ENCODE assay signal across 9 mouse cellular contexts in genomic region chr19:47280894-47281293, GRCm38 (mm10).
A peak's percentile ranks its signal among the peaks of the same experiment; 100 is the strongest.
DNase-seq lines count a peak whose midpoint lies in the region; ATAC-seq and TF ChIP-seq lines count a peak whose summit lies in the region.
"Had no signal": no experiment of that assay in that cellular context is flagged by ENCODE, and none has a peak within 500 bp of the region (broad histone marks: within the 10 kb centered on the region; RNA-seq: fewer than 3 reads in every experiment).

No protein-coding gene starts in this region.

- TF ChIP-seq CTCF in intestine, postnatal 0 days (IDR thresholded peaks at IDR 0.05; ENCODE audit: low read depth), result peak; percentile 15; the same call in 1 of the 2 replicates

- H3K4me1 ChIP-seq in intestine, postnatal 0 days (replicated peaks; ENCODE audit: control insufficient read depth, insufficient read depth, low read length), result no peaks in the 10 kb centered on the region
- peaks cover 5% of the 10 kb centered on the region; the same call in 1 of the 2 replicates for H3K4me1 ChIP-seq in intestine, embryonic 16.5 days (ENCODE audit: control insufficient read depth, insufficient read depth, low read length)
- H3K4me1 ChIP-seq in embryonic facial prominence, embryonic 13.5 days, result peaks cover 28% of the 10 kb centered on the region; the same call in 1 of the 2 replicates
- peaks cover 49% of the 10 kb centered on the region for H3K4me1 ChIP-seq in heart, embryonic 12.5 days (replicated peaks)
- H3K4me1 ChIP-seq in forebrain, embryonic 13.5 days, result peaks cover 11% of the 10 kb centered on the region; the same call in 1 of the 2 replicates

- no peaks in the 10 kb centered on the region for H3K27me3 ChIP-seq in intestine, postnatal 0 days (replicated peaks; ENCODE audit: control insufficient read depth, insufficient read depth, low read length)
- H3K27me3 ChIP-seq in intestine, embryonic 16.5 days (replicated peaks; ENCODE audit: control insufficient read depth, insufficient read depth, low read length), result no peaks in the 10 kb centered on the region
- H3K27me3 ChIP-seq in embryonic facial prominence, embryonic 13.5 days, result no peaks in the 10 kb centered on the region
- no peaks in the 10 kb centered on the region for H3K27me3 ChIP-seq in heart, embryonic 12.5 days (replicated peaks)
- no peaks in the 10 kb centered on the region for H3K27me3 ChIP-seq in forebrain, embryonic 13.5 days
- H3K27me3 ChIP-seq: CH12.LX had no signal

- H3K27ac ChIP-seq in intestine, postnatal 0 days (ENCODE audit: low read depth, low read length), result no peak overlapping the region
- no peak overlapping the region for H3K27ac ChIP-seq in intestine, embryonic 16.5 days (ENCODE audit: low read length)
- H3K27ac ChIP-seq in embryonic facial prominence, embryonic 13.5 days, result peak overlapping the region; percentile 69; the same call in 1 of the 2 replicates
- peak overlapping the region; percentile 73 for H3K27ac ChIP-seq in heart, embryonic 12.5 days (ENCODE audit: poor library complexity, severe bottlenecking)
- no peak overlapping the region for H3K27ac ChIP-seq in forebrain, embryonic 13.5 days

- H3K4me2 ChIP-seq in intestine, postnatal 0 days (replicated peaks; ENCODE audit: low read depth), result no peak overlapping the region
- H3K4me2 ChIP-seq in intestine, embryonic 16.5 days (ENCODE audit: low read depth, low read length), result no peak overlapping the region
- no peak overlapping the region for H3K4me2 ChIP-seq in embryonic facial prominence, embryonic 13.5 days
- no peak overlapping the region for H3K4me2 ChIP-seq in heart, embryonic 12.5 days
- no peak overlapping the region for H3K4me2 ChIP-seq in forebrain, embryonic 13.5 days

- 86% methylated on average over 9 of the region's 9 CpGs for WGBS in intestine, postnatal 0 days
- WGBS in intestine, embryonic 16.5 days, result 81% methylated on average over 9 of the region's 9 CpGs
- WGBS in embryonic facial prominence, embryonic 13.5 days, result 77% methylated on average over 9 of the region's 9 CpGs
- 72% methylated on average over 9 of the region's 9 CpGs for WGBS in heart, embryonic 12.5 days
- 85% methylated on average over 9 of the region's 9 CpGs for WGBS in forebrain, embryonic 13.5 days

- H3K9me3 ChIP-seq in intestine, postnatal 0 days (ENCODE audit: control insufficient read depth), result no peaks in the 10 kb centered on the region
- H3K9me3 ChIP-seq in intestine, embryonic 16.5 days (ENCODE audit: control insufficient read depth, low read length), result no peaks in the 10 kb centered on the region
- H3K9me3 ChIP-seq in embryonic facial prominence, embryonic 13.5 days, result no peaks in the 10 kb centered on the region
- H3K9me3 ChIP-seq in heart, embryonic 12.5 days (replicated peaks), result 0 out of 2 replicates have a peak, but pooled peaks cover 4% of the 10 kb centered on the region
- no peaks in the 10 kb centered on the region for H3K9me3 ChIP-seq in forebrain, embryonic 13.5 days (replicated peaks)

- peaks cover 48% of the 10 kb centered on the region; the same call in 1 of the 2 replicates for H3K36me3 ChIP-seq in intestine, postnatal 0 days (ENCODE audit: control insufficient read depth, insufficient read depth)
- H3K36me3 ChIP-seq in intestine, embryonic 16.5 days (ENCODE audit: control insufficient read depth, insufficient read depth, low read length), result peaks cover 15% of the 10 kb centered on the region
- peaks cover 100% of the 10 kb centered on the region for H3K36me3 ChIP-seq in embryonic facial prominence, embryonic 13.5 days
- H3K36me3 ChIP-seq in heart, embryonic 12.5 days, result peaks cover 80% of the 10 kb centered on the region
- H3K36me3 ChIP-seq in forebrain, embryonic 13.5 days (ENCODE audit: poor library complexity, severe bottlenecking), result peaks cover 34% of the 10 kb centered on the region

- H3K9ac ChIP-seq in intestine, postnatal 0 days (ENCODE audit: low read depth, low read length), result no peak overlapping the region
- no peak overlapping the region for H3K9ac ChIP-seq in intestine, embryonic 16.5 days (ENCODE audit: low read depth, low read length)
- H3K9ac ChIP-seq in embryonic facial prominence, embryonic 13.5 days, result no peak overlapping the region
- no peak overlapping the region for H3K9ac ChIP-seq in heart, embryonic 12.5 days
- H3K9ac ChIP-seq in forebrain, embryonic 13.5 days, result no peak overlapping the region

- DNase-seq in kidney, postnatal 36 days, result peak; percentile 42 to 56
- DNase-seq in embryo, embryonic 11 days, result no peak
- no peak for DNase-seq in layer of hippocampus, adult 9-10 months (ENCODE audit: low spot score)

- no peak for ATAC-seq in intestine, postnatal 0 days
- no peak for ATAC-seq in intestine, embryonic 16.5 days
- ATAC-seq in embryonic facial prominence, embryonic 13.5 days (ENCODE audit: insufficient number of reproducible peaks, insufficient read depth, low FRiP score, low TSS enrichment, low read depth), result no peak
- no peak for ATAC-seq in heart, embryonic 12.5 days (ENCODE audit: insufficient number of reproducible peaks, low FRiP score)
- no peak for ATAC-seq in forebrain, embryonic 13.5 days

- no peak overlapping the region for H3K4me3 ChIP-seq in intestine, postnatal 0 days (ENCODE audit: low read depth, low read length)
- H3K4me3 ChIP-seq in intestine, embryonic 16.5 days (ENCODE audit: low read length), result no peak overlapping the region
- no peak overlapping the region for H3K4me3 ChIP-seq in embryonic facial prominence, embryonic 13.5 days
- no peak overlapping the region for H3K4me3 ChIP-seq in heart, embryonic 12.5 days
- H3K4me3 ChIP-seq in forebrain, embryonic 13.5 days, result no peak overlapping the region

Comparison
In these comparisons a context has a peak if more than half of its experiments do, and no peak if none do; other contexts are left out.
1. H3K27ac ChIP-seq: peak in embryonic facial prominence, embryonic 13.5 days (single experiment) and heart, embryonic 12.5 days (single experiment); none in intestine, postnatal 0 days (single experiment), intestine, embryonic 16.5 days (single experiment) and forebrain, embryonic 13.5 days (single experiment).
2. DNase-seq: peak in kidney, postnatal 36 days (2 of 2); none in embryo, embryonic 11 days (single experiment) and layer of hippocampus, adult 9-10 months (single experiment).